Mouse (Mus musculus): Measurements from ENCODE around the gene Nectin4. TPM values are rescaled to one million over a fixed set of nuclear protein-coding genes. Genes with fewer than 3 reads are reported as not detected.

Nectin4 gene
- 0.10 TPM for polyA plus RNA-seq (2017; shearing (Covaris generic))

DNA sequence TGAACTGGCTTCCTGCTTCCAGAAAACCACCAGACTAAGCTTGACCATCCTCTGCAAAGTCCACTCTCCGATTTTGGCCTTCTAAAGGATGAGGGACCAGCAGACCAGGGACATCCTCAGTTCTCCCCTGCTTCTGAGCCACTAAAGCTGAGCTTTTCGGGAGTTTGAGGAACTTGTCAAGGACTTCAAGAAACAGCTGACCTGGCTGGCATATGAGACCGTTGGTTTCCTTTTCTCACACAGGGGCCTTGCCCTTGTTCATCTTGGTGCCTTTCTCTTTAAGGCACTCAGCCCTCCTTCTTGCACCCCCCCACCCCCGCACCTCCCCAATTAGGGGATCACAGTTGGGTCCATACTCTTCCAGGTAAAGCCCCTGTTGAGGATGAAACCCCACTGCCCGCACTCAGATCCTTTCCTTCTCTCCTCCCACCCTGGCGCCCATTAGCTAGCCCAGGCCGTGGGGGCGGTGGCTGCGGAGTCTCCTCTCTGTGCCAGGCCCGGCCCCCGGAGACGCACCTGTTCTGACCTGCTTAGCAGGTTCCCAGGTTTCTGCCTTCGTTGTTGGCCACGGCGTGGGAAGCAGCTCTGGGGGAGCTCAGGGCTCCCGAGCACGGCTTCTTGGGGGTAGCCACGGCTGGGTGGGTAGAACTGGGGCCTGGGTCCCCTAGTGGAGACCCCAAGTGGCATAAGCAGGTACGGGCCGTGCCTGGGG is at the start of gene Nectin4:
TSS of gene Nectin4 (plus strand) at position 255 of the 712 bp plus-strand sequence.

DNA sequence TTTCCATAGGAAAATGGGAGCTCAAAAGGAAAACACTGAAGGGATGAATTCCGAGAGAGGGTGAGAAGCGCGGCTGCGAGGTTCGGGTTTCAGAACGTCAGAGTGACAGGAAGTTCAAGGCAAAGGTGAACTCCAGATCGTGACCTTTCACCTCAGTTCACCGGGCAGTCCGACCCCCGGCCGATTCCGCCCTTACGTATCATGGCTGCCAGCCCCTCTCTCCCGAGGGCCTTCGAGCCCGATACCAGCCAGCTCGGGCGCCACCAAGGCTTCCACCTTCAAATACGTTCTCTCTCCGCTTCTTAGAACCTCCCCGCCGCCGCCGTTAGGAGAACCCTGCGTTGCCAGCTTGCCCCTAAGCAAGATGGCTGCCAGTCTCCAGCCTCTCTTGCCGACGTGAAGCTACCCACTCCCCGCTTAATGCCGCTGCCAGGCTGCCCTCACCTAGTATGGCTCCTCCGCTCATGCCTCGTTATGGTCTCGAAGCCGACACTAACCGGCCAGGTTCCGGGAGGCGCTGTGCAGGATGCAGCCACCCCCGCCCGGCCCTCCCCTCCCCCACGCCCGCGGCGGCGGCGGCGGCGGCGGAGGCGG is 41.0 kb upstream of the Nectin4 start, which contains the start of gene Dedd:
TSS of gene Dedd (plus strand) at position 307 of the 594 bp plus-strand sequence.

DNA sequence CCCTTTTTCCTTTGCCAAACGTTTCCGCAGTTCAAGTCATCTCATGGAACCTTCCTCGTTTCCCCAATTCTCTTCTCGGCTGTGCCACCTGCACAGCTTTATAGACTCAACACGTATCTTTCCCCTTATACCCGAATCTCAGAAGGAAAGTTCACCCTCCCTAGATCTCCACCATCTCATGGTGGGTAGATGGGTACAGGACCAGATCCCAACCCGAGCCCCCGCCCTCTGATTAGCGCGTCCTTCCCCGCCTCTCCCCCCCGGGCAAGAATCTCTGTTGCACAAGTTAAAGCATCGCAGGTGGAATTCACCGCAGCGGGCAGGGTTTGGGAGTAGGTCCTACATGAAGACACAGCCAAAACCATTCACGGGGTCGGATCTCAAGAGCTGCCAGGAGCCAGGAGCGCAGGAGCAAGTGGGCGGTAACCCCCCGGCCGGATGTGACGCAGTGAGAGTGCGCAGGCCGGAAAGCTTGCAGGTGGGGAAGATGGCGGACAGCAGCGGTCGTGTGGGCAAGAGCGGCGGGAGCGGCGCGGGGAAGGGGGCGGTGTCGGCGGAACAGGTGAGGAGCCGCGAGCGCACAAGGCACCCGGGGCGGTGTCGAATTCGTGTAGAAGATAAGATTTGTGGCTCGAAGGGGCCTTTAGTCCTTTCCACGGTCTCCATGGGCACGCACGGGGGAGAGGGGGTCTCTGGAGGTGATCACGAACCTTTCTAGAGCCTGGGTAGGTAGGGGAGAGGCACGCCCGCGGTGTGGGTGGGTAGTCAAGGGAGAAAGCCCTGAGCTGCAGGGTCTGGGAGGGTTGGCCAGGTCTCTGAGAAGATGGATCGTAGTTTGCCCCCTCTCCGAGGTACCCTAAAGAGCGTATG is 24.4 kb upstream of the Nectin4 start, which contains the start of the genes Nit1 and Pfdn2:
TSS of gene Nit1 (minus strand) at position 422 of the 870 bp plus-strand sequence.
TSS of gene Pfdn2 (plus strand) at position 446 of the 870 bp plus-strand sequence.

DNA sequence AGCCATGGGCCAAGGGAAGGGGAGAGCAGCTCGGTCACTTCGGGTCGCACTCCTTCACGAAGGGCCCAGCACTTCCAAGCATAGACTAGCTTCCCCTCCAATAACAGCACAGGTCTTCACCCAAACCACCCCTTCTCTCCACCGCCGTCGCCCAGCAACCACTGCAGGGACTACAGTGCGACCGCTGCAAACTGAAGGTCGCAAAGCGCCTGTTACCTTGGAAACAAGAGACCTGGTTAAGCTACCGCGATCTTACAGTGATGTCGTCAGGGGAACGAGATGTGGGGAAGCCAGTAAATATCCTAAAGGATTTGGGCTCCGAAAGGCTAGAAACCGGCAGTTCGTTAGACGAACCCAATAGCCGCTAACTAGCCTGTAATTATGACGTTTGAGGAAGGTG is 9.2 kb upstream of the Nectin4 start, which contains the start of gene Klhdc9:
TSS of gene Klhdc9 (minus strand) at position 143 of the 400 bp plus-strand sequence.

DNA sequence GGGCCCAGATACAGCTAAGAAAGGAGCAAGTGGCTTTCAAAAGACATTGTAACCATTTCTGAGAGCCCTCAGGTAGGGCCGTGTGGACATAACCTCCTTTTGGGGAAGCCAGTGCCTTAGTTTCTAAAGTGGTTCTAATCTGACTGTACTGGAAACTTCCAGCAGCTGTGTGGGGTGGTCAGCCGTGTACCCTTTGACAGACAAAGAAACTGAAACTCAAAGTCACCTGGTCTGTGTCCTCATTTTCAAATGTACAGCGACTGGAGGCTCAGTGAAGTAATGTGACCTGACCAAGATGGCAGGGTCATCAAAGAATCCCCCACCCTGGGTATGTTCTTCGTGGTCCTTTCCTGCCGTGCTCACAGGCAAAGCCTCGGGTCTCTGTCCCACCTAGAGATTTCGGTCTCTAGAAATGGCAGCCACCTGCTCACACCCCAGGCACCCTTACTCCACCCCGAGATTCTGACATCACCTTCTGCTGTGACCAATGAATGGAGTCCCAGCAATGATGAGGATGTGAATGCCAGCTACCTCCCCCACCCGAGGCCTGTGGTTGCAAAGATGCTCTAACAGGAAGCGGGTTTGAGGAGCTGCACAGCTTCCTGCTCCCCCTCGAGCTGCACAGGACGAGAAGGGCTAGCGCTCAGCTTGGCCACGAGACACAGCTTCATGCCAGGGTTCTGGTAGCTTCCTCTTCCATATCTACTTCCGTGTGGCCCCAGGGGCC is 18.6 kb downstream of the Nectin4 start, which contains the start of gene Arhgap30:
TSS of gene Arhgap30 (plus strand) at position 579 of the 727 bp plus-strand sequence.

DNA sequence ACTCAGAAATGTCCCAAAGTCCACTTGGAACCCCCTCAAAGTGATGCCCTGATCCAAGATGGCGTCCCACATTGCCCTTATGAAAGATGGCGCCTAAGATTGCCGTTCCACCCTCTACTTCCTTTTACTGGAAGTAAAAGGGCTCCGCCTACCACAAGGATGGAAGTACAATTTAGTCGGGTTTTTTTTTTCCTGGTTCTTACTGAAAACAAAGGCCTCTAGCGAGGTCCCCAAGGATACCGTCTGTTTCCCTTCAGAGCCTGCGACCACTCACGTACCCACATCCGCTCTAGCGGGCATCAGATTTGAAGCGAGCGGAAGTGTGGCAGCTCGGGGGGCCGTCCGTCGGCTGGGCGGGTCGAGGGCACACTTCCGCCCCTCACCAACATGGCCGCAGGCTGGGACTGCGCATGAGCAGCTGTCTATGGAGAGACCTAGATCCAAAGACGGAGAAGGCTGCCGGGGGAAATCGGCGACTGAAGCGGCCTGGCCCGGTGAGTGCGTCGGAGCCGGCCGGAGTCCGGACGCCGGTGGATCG is 41.1 kb downstream of the Nectin4 start, which contains the start of gene Usf1:
TSS of gene Usf1 (plus strand) at position 367 of the 538 bp plus-strand sequence.

DNA sequence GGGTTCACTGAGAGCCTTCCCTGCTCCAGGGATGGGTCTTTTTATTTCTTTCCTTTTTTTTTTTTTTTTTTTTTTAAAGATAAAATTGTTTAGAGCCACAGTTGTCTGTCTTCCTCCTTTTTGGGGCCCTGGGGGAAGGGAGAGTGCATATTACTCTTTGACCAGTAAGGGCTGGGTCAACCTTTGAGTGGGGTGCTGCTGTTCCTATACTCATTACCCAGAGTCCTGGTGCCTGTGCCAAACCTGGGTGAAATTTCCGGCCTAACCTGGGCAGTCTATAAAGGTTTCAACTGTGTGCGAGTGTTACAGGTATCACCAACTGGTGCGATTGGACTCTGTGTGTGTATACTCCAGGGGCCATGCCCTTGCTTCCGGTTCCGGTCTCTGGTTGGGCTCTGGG is 48.8 kb downstream of the Nectin4 start, which contains the start of gene Tstd1:
TSS of gene Tstd1 (plus strand) at position 213 of the 400 bp plus-strand sequence.

DNA sequence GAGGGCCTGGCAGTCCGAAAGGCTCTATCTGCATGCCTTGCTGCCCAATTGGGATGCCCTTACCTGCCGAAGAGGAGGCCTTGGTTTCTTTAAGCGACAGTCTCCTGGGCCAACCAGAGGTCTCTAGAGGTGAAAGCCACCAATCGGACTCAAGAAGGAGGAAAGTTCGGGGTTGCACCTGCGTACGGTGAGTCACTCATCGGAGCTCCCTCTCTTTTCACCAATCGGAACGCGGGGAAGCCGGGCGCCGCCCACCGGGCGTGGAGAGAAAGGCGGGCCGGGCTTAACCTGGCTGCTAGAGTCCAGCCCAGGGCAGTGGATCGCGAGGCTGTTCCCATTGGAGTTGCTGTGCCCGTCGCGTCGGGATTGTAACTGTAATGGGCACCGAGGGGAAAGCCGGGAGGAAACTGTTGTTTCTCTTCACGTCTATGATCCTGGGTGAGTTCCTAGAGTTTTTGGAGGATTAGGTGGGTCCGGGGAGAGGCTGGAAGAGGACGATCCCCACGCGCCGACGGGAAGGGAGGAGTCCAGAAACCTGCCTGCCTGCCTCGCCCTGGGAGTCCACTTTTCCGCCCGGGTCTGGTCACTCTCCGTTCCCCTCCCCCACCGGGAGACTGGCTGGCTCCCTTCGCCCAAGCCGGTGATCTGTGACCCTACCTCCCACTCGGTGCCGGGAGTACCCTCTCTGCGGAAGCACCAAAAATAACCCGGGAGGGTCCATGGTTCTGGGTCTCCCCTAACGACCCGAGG is 67.5 kb downstream of the Nectin4 start, which contains the start of gene F11r:
TSS of gene F11r (plus strand) at position 272 of the 750 bp plus-strand sequence.

Other genes with a start within 250 kb of the Nectin4 start
- gene Sdhc, start 219.5 kb upstream of the Nectin4 start, polyA plus RNA-seq (2017; shearing (Covaris generic)), result 119 TPM
- not detected for gene Mpz, start 219.4 kb upstream of the Nectin4 start, polyA plus RNA-seq (2017; shearing (Covaris generic))
- gene Pcp4l1, start 173.8 kb upstream of the Nectin4 start, polyA plus RNA-seq (2017; shearing (Covaris generic)), result not detected
- 0.37 TPM for gene Nr1i3, start 156.1 kb upstream of the Nectin4 start, polyA plus RNA-seq (2017; shearing (Covaris generic))
- 17.5 TPM for gene Tomm40l, start 147.6 kb upstream of the Nectin4 start, polyA plus RNA-seq (2017; shearing (Covaris generic))
- not detected for gene Apoa2, start 145.0 kb upstream of the Nectin4 start, polyA plus RNA-seq (2017; shearing (Covaris generic))
- not detected for gene Fcer1g, start 135.7 kb upstream of the Nectin4 start, polyA plus RNA-seq (2017; shearing (Covaris generic))
- 0.12 TPM for gene Adamts4, start 119.7 kb upstream of the Nectin4 start, polyA plus RNA-seq (2017; shearing (Covaris generic))
- gene Ndufs2, start 118.7 kb upstream of the Nectin4 start, polyA plus RNA-seq (2017; shearing (Covaris generic)), result 124 TPM
- gene B4galt3, start 99.8 kb upstream of the Nectin4 start, polyA plus RNA-seq (2017; shearing (Covaris generic)), result 51.8 TPM
- gene Ppox, start 88.9 kb upstream of the Nectin4 start, polyA plus RNA-seq (2017; shearing (Covaris generic)), result 62.3 TPM
- gene Usp21, start 82.1 kb upstream of the Nectin4 start, polyA plus RNA-seq (2017; shearing (Covaris generic)), result 57.4 TPM
- 50.7 TPM for gene Ufc1, start 75.1 kb upstream of the Nectin4 start, polyA plus RNA-seq (2017; shearing (Covaris generic))
- gene Dedd, start 41.0 kb upstream of the Nectin4 start, polyA plus RNA-seq (2017; shearing (Covaris generic)), result 32.6 TPM
- gene Nit1, start 24.5 kb upstream of the Nectin4 start, polyA plus RNA-seq (2017; shearing (Covaris generic)), result 39.4 TPM
- 112 TPM for gene Pfdn2, start 24.4 kb upstream of the Nectin4 start, polyA plus RNA-seq (2017; shearing (Covaris generic))
- gene Klhdc9, start 9.3 kb upstream of the Nectin4 start, polyA plus RNA-seq (2017; shearing (Covaris generic)), result not detected
- gene Arhgap30, start 18.9 kb downstream of the Nectin4 start, polyA plus RNA-seq (2017; shearing (Covaris generic)), result 159 TPM
- 73.6 TPM for gene Usf1, start 41.2 kb downstream of the Nectin4 start, polyA plus RNA-seq (2017; shearing (Covaris generic))
- gene Tstd1, start 48.8 kb downstream of the Nectin4 start, polyA plus RNA-seq (2017; shearing (Covaris generic)), result 3.6 TPM
- 0.19 TPM for gene F11r, start 67.4 kb downstream of the Nectin4 start, polyA plus RNA-seq (2017; shearing (Covaris generic))
- 7.3 TPM for gene Alyref2, start 133.4 kb downstream of the Nectin4 start, polyA plus RNA-seq (2017; shearing (Covaris generic))
- gene Itln1, start 165.2 kb downstream of the Nectin4 start, polyA plus RNA-seq (2017; shearing (Covaris generic)), result not detected
- gene Cd244a, start 189.1 kb downstream of the Nectin4 start, polyA plus RNA-seq (2017; shearing (Covaris generic)), result not detected
- 92.0 TPM for gene Ly9, start 237.3 kb downstream of the Nectin4 start, polyA plus RNA-seq (2017; shearing (Covaris generic))